Mouse (Mus musculus): Measurements from ENCODE around the gene Asxl2. TPM values are rescaled to one million over a fixed set of nuclear protein-coding genes. Genes with fewer than 3 reads are reported as not detected.

The Asxl2 gene
- polyA plus RNA-seq, 1 experiment from 2014 or later = 8.5 TPM

DNA sequence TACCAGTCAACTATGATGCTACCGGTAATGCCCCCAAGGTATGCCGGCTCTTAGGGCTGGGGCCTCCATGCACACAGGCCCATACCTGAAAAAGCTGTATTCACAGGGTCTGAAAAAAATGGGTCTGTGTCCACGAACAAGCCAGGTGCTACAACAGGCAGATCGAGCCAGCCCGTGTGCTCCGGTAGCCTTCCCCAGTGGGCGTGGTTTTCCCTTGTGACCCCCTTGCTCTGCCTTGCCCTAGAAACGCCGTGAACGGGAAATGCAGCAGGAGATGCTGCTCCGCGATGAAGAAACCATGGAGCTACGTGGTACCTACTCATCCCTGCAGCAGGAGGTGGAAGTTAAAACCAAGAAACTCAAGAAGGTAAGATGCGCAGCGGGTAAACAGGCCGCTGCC lies 38.8 kb upstream of the Asxl2 start:
- WGBS = 92% methylated on average over 16 of the region's 16 CpGs
- no peak overlapping the region for H3K27ac ChIP-seq (ENCODE audit: low read length)

GRCm38 (mm10) chr12:3389394-3389793 lies 37.3 kb upstream of the Asxl2 start:
- no peaks in the 10 kb centered on the region for H3K9me3 ChIP-seq (ENCODE audit: low read length)

More for the DNA sequence above, 38.8 kb upstream of the Asxl2 start:
- DNase-seq (ENCODE audit: low spot score) (no peak), ATAC-seq (no peak)
- H3K4me1 ChIP-seq (ENCODE audit: insufficient read depth, low read depth, low read length) = no peaks in the 10 kb centered on the region
- H3K4me3 ChIP-seq (ENCODE audit: low read depth, low read length) = no peak overlapping the region
- no peak overlapping the region for H3K4me2 ChIP-seq (replicated peaks; ENCODE audit: low read depth, low read length)
- no peak for TF ChIP-seq CTCF (IDR thresholded peaks at IDR 0.05)
- no peak for TF ChIP-seq EP300 (IDR thresholded peaks at IDR 0.05)
- no peaks in the 10 kb centered on the region for H3K9me3 ChIP-seq (ENCODE audit: low read length)
- H3K36me3 ChIP-seq (ENCODE audit: insufficient read depth, low read length) = peaks cover 17% of the 10 kb centered on the region; the same call in 1 of the 2 replicates
- H3K27me3 ChIP-seq (replicated peaks; ENCODE audit: insufficient read depth, low read length) = no peaks in the 10 kb centered on the region
- H3K9ac ChIP-seq (replicated peaks; ENCODE audit: low read depth) = no peak overlapping the region

DNA sequence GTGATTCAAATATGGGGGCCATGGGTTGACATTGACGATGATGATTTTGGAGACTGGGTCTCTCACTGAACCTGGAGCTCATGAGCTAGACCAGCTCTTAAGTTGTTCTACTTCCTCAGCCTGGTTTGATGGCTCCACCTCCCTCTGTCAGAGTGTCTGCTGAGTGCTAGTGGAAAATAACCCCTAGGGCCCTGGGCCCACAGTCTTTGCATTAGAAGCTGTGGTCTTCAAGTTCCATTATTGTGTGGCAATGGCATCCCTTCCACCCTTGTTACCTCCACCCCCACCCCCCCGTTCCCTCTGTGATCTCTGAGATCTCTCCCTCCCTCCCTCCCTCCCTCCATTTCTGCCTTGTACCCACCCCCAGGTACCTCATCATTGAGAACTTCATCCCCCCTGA lies 36.6 kb upstream of the Asxl2 start:
- DNase-seq (ENCODE audit: low spot score) (no peak), ATAC-seq (no peak)
- WGBS = 98% methylated on average over 2 of the region's 2 CpGs
- H3K4me2 ChIP-seq (replicated peaks; ENCODE audit: low read depth, low read length) = no peak overlapping the region
- H3K27me3 ChIP-seq (replicated peaks; ENCODE audit: insufficient read depth, low read length) = no peaks in the 10 kb centered on the region
- no peaks in the 10 kb centered on the region for H3K4me1 ChIP-seq (ENCODE audit: insufficient read depth, low read depth, low read length)
- no peak overlapping the region for H3K27ac ChIP-seq (ENCODE audit: low read length)
- no peaks in the 10 kb centered on the region for H3K9me3 ChIP-seq (ENCODE audit: low read length)
- H3K36me3 ChIP-seq (ENCODE audit: insufficient read depth, low read length) = peaks cover 17% of the 10 kb centered on the region; the same call in 1 of the 2 replicates
- H3K9ac ChIP-seq (replicated peaks; ENCODE audit: low read depth) = no peak overlapping the region
- no peak overlapping the region for H3K4me3 ChIP-seq (ENCODE audit: low read depth, low read length)
- TF ChIP-seq CTCF (IDR thresholded peaks at IDR 0.05) (no peak), EP300 (IDR thresholded peaks at IDR 0.05) (no peak)

More at GRCm38 (mm10) chr12:3389394-3389793, 37.3 kb upstream of the Asxl2 start:
- TF ChIP-seq CTCF (IDR thresholded peaks at IDR 0.05) (no peak), EP300 (IDR thresholded peaks at IDR 0.05) (no peak)
- DNase-seq (ENCODE audit: low spot score) (no peak), ATAC-seq (no peak)
- Histone ChIP-seq H3K4me3 (ENCODE audit: low read depth, low read length) (no peak overlapping the region), H3K4me1 (ENCODE audit: insufficient read depth, low read depth, low read length) (no peaks in the 10 kb centered on the region), H3K36me3 (ENCODE audit: insufficient read depth, low read length) (peaks cover 17% of the 10 kb centered on the region; the same call in 1 of the 2 replicates), H3K27ac (ENCODE audit: low read length) (no peak overlapping the region), H3K4me2 (replicated peaks; ENCODE audit: low read depth, low read length) (no peak overlapping the region), H3K9ac (replicated peaks; ENCODE audit: low read depth) (no peak overlapping the region), H3K27me3 (replicated peaks; ENCODE audit: insufficient read depth, low read length) (no peaks in the 10 kb centered on the region)
- 86% methylated on average over 12 of the region's 12 CpGs for WGBS

GRCm38 (mm10) chr12:3390577-3391262 lies 35.9 kb upstream of the Asxl2 start:
- ATAC-seq (peak; percentile 84), DNase-seq (ENCODE audit: low spot score) (peak; percentile 80)
- Histone ChIP-seq H3K27ac (ENCODE audit: low read length) (no peak overlapping the region), H3K9ac (replicated peaks; ENCODE audit: low read depth) (no peak overlapping the region), H3K27me3 (replicated peaks; ENCODE audit: insufficient read depth, low read length) (no peaks in the 10 kb centered on the region), H3K4me1 (ENCODE audit: insufficient read depth, low read depth, low read length) (no peaks in the 10 kb centered on the region), H3K4me3 (ENCODE audit: low read depth, low read length) (no peak overlapping the region), H3K36me3 (ENCODE audit: insufficient read depth, low read length) (peaks cover 17% of the 10 kb centered on the region; the same call in 1 of the 2 replicates), H3K4me2 (replicated peaks; ENCODE audit: low read depth, low read length) (no peak overlapping the region), H3K9me3 (ENCODE audit: low read length) (no peaks in the 10 kb centered on the region)
- 37% methylated on average over 12 of the region's 12 CpGs for WGBS
- TF ChIP-seq CTCF (IDR thresholded peaks at IDR 0.05) (peak; percentile 97), EP300 (IDR thresholded peaks at IDR 0.05) (no peak)

DNA sequence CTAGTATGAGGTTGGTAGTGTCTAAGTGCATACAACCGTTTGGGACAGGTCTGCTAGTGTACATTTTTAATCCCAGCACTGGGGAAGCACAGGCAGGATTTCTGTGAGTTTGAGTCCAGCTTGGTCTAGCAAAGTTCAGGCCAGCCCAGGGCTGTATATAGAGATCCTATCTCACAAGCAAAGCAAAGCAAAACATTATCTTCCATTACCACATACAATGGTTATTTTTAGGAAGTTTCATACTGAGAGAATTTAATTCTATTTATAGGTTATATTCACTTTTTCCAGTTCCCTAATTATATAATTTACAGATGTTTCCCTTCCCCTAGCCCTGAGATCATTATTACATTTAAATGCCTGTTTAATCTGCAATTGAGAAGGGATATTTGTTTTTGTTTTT lies 35.4 kb upstream of the Asxl2 start:
- Histone ChIP-seq H3K27me3 (replicated peaks; ENCODE audit: insufficient read depth, low read length) (no peaks in the 10 kb centered on the region), H3K4me3 (ENCODE audit: low read depth, low read length) (no peak overlapping the region), H3K36me3 (ENCODE audit: insufficient read depth, low read length) (peaks cover 17% of the 10 kb centered on the region; the same call in 1 of the 2 replicates), H3K4me2 (replicated peaks; ENCODE audit: low read depth, low read length) (no peak overlapping the region), H3K9ac (replicated peaks; ENCODE audit: low read depth) (no peak overlapping the region), H3K9me3 (ENCODE audit: low read length) (no peaks in the 10 kb centered on the region), H3K27ac (ENCODE audit: low read length) (no peak overlapping the region), H3K4me1 (ENCODE audit: insufficient read depth, low read depth, low read length) (no peaks in the 10 kb centered on the region)
- TF ChIP-seq EP300 (IDR thresholded peaks at IDR 0.05) = no peak
- no peak for TF ChIP-seq CTCF (IDR thresholded peaks at IDR 0.05)
- no peak for DNase-seq (ENCODE audit: low spot score)
- no peak for ATAC-seq
- WGBS = 77% methylated on average over 1 of the region's 1 CpGs

GRCm38 (mm10) chr12:3393140-3393539 lies 33.5 kb upstream of the Asxl2 start:
- no peak for TF ChIP-seq CTCF (IDR thresholded peaks at IDR 0.05)
- no peak for TF ChIP-seq EP300 (IDR thresholded peaks at IDR 0.05)
- no peak for ATAC-seq
- 83% methylated on average over 4 of the region's 4 CpGs for WGBS
- DNase-seq (ENCODE audit: low spot score) = no peak
- Histone ChIP-seq H3K9ac (replicated peaks; ENCODE audit: low read depth) (no peak overlapping the region), H3K4me2 (replicated peaks; ENCODE audit: low read depth, low read length) (no peak overlapping the region), H3K36me3 (ENCODE audit: insufficient read depth, low read length) (peaks cover 12% of the 10 kb centered on the region; the same call in 1 of the 2 replicates), H3K4me3 (ENCODE audit: low read depth, low read length) (no peak overlapping the region), H3K27me3 (replicated peaks; ENCODE audit: insufficient read depth, low read length) (no peaks in the 10 kb centered on the region), H3K9me3 (ENCODE audit: low read length) (no peaks in the 10 kb centered on the region), H3K4me1 (ENCODE audit: insufficient read depth, low read depth, low read length) (no peaks in the 10 kb centered on the region), H3K27ac (ENCODE audit: low read length) (no peak overlapping the region)

Data from lung, postnatal 0 days (tissue).